Mouse (Mus musculus): ENCODE measurements around the gene Slc38a3. TPM values are rescaled to one million over a fixed set of nuclear protein-coding genes. Genes with fewer than 3 reads are reported as not detected.

Slc38a3 gene
- polyA plus RNA-seq (2017; shearing (Covaris generic)) = not detected

DNA sequence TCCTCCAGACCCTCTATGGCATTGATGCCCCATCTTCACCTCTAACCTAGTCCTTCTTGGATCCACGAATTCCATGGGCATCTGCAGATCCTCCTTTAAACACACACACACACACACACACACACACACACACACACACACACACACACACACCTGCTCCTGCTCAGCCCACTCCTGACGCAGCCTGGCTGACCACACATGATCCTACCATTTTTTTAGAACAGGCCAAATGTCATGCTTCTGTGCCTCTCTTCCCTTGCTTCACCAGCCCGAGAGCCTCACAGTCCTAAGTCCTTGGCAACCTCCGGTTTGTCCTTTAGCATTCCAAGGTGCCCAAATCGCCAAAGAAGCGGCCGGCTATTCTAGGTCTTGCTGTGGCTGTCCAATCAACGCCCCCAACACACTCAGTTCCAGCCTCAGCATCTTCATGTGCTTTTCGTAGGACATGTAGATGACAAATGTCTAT, at the start of gene Slc38a3:
Gene Slc38a3, minus strand, starts transcription at position 51 of the 466 bp plus-strand sequence.

DNA sequence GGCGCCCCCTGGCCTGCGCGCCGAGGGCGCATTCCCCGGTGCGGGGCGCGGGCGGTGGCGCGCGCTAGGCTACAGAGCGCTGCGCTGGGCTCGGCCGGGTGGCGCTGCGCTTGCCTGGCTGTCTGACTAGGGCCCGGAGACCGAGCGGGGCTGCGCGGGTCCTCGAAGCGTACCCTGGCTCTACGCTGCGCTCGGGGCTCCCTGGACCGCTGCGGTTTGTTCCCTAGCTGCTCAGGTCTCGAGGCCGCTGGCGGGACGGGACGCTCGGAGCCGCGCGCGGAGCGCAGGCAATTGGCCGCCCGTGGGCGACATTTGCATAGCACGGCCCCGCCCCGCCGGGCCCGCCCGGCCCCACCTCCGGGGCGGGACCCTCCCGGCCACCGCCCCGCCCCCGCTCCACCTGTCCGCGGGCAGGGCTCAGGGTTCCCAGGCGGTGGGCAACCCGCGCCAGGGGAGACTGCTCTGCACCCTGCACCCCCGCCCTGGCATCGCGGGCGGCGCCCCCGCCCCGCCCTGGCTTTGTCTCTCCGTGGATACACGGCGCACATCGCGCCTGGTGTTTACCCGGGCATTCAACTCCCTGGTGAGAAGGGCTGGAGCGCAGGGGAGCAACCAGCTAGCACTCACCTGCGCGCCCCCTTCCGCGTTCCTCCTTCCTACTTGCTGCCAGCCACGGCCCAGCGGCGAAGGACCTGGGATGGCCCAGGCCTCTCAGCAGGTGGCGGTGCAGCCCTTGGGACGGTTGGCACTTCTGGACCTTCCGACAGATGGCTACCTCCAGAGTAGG, 40.6 kb upstream of the Slc38a3 start, which contains the start of gene Sema3f:
Gene Sema3f, minus strand, starts transcription at position 779 of the 787 bp plus-strand sequence.

DNA sequence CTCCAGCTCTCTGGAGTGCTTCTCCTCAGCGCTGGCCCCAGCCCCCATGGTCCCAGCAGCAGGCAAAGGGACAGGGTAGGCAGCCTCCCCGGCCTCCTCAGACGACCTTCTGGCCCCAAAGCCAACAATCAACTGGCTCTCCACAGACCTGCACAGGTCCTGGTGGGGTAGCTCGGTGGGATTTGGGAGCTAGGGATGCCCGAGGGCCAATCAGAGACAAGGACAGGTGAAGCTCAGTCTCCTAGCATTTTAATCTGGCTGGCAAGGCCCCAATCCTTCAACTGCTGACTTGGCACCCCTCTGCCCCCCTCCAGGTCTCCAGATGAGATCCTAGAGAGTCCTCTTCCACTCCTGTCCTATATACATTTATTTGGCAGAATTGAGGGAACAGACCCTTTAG, 10.2 kb upstream of the Slc38a3 start, which contains the start of gene Gnat1:
Gene Gnat1, minus strand, starts transcription at position 212 of the 400 bp plus-strand sequence.

GRCm38 (mm10) chr9:107635279-107636028, 33.9 kb downstream of the Slc38a3 start, which contains the start of gene Gnai2:
TSS of gene Gnai2 (minus strand) at chr9:107635367.

DNA sequence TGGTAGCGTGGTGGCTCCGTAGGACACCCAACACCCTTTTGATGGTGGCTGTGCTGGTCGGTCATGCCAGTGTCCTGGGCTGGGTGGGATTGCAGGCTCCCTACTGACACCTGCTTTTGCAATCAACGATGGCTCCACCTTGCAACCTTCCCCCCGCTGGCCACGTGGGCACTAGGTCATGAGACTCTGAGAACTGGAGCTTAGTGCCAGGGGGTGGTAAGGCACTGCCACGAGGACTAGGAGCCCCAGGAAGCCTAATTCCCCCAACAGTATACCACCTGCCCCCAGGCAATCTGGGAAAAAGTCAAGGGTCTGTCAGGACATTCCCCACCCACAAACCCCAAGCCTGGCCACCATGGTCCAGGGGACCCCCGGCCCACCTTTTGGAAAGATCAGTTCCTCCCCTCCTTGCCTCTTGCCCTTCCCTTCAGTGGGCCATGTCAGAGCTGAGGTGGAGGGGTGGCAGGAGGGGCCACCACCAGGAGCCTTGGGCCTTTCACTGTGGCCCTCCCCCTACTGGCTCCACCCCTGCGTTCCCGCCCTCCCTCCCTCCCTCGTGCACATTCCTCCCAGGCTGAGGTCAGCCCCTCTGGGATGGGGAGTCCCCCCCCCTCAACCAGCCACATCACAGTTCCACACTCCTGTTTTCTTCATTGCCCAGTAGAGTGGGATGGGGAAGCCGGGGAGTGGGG, 60.4 kb downstream of the Slc38a3 start, which contains the start of gene Sema3b:
Gene Sema3b, minus strand, starts transcription at position 489 of the 692 bp plus-strand sequence.

Other genes starting within 250 kb of the Slc38a3 start
- 62.1 TPM for gene Tmem115, start 135.6 kb downstream of the Slc38a3 start, polyA plus RNA-seq (2017; shearing (Covaris generic))
- gene Cyb561d2, start 127.3 kb downstream of the Slc38a3 start, polyA plus RNA-seq (2017; shearing (Covaris generic)) = 79.9 TPM
- 69.6 TPM for gene Nprl2, start 127.3 kb downstream of the Slc38a3 start, polyA plus RNA-seq (2017; shearing (Covaris generic))
- gene Zmynd10, start 122.2 kb downstream of the Slc38a3 start, polyA plus RNA-seq (2017; shearing (Covaris generic)) = 2.7 TPM
- gene Rassf1, start 118.0 kb downstream of the Slc38a3 start, polyA plus RNA-seq (2017; shearing (Covaris generic)) = 75.7 TPM
- 7.4 TPM for gene Tusc2, start 106.3 kb downstream of the Slc38a3 start, polyA plus RNA-seq (2017; shearing (Covaris generic))
- gene Hyal2, start 101.6 kb downstream of the Slc38a3 start, polyA plus RNA-seq (2017; shearing (Covaris generic)) = 17.9 TPM
- 8.2 TPM for gene Hyal1, start 92.6 kb downstream of the Slc38a3 start, polyA plus RNA-seq (2017; shearing (Covaris generic))
- 28.2 TPM for gene Naa80, start 90.6 kb downstream of the Slc38a3 start, polyA plus RNA-seq (2017; shearing (Covaris generic))
- 0.53 TPM for gene Hyal3, start 88.7 kb downstream of the Slc38a3 start, polyA plus RNA-seq (2017; shearing (Covaris generic))
- 35.1 TPM for gene Ifrd2, start 81.9 kb downstream of the Slc38a3 start, polyA plus RNA-seq (2017; shearing (Covaris generic))
- not detected for gene Sema3b, start 60.3 kb downstream of the Slc38a3 start, polyA plus RNA-seq (2017; shearing (Covaris generic))
- gene Gnai2, start 34.2 kb downstream of the Slc38a3 start, polyA plus RNA-seq (2017; shearing (Covaris generic)) = 182 TPM
- gene Gnat1, start 10.2 kb upstream of the Slc38a3 start, polyA plus RNA-seq (2017; shearing (Covaris generic)) = not detected
- gene Sema3f, start 40.9 kb upstream of the Slc38a3 start, polyA plus RNA-seq (2017; shearing (Covaris generic)) = not detected
- gene Rbm5, start 101.5 kb upstream of the Slc38a3 start, polyA plus RNA-seq (2017; shearing (Covaris generic)) = 336 TPM
- 128 TPM for gene Rbm6, start 203.7 kb upstream of the Slc38a3 start, polyA plus RNA-seq (2017; shearing (Covaris generic))
- gene Mon1a, start 218.6 kb upstream of the Slc38a3 start, polyA plus RNA-seq (2017; shearing (Covaris generic)) = 15.9 TPM
- gene Mst1r, start 237.3 kb upstream of the Slc38a3 start, polyA plus RNA-seq (2017; shearing (Covaris generic)) = not detected